Mouse (Mus musculus) megakaryocyte, adult 5-6 weeks (primary cell): ENCODE measurements around the gene Gdf9. TPM values are rescaled to one million over a fixed set of nuclear protein-coding genes. Genes with fewer than 3 reads are reported as not detected.
"Not testable (repeated sequence)": the region's sequence is repeated elsewhere in the genome, so short reads cannot be mapped to it uniquely, and the experiment has no call there.

ENCODE experiments used
- ATAC-seq: 2 replicates; pipeline ENCODE4 v1.8.0; 2016; ENCODE audit warnings: mild to moderate bottlenecking, inconsistent platforms; ENCODE audit not compliant: poor library complexity, severe bottlenecking
- total RNA-seq, 2 experiments: library from RNA; stranded (forward) in 1 of 2; stranded (reverse) in 1 of 2; fragments of 153-499, 151-499 nt in 1 of 2; fragments of 221-1000, 200-1000 nt in 1 of 2; gene quantifications; 2 replicates each; pipeline versions ENCODE4 v1.2.3 to v1.2.4; 2015 to 2017

Gene Gdf9
- 0.54 and 1.6 TPM in 2 replicates for total RNA-seq (2015)
- 2.5 and 5.7 TPM in 2 replicates for total RNA-seq (2017)

DNA sequence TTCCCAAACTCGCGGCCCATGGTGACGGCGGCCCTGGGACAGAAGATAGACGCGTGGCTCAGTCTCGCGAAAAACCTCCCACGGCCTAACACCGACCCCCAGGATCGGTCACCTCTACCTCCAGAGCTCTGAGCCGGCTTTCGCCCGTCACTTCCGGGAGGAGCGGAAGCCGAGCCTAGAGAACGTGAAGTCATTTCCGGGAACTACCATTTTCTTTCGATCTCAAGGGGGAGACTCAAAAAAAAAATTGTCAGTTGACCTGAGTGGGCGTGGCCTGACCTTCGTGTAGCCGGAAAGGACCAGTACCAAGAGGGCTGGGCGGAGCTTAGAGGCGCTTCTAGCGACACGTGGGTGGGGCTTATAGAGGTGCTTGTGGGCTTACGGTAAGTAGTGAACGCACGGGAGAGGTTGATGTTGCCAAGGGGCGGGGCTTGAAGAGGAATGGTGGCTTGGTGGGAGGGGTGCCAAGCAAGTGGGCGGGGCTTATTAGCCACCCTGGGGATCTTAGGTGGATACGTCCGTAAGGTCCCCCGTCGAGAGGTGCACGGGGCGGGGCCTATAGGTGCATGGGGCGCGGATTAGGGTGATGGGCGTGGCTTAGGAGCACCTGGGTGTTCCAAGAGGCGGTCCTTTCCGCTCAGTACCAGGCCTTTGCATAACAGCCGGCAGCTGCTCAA is at the start of gene Gdf9, which contains the start of gene Uqcrq:
Gene Gdf9 (plus strand): TSS at position 354 of the 677 bp plus-strand sequence.
Gene Uqcrq (minus strand): TSS at position 162 of the 677 bp plus-strand sequence.
- ATAC-seq, result peak; percentile 89

DNA sequence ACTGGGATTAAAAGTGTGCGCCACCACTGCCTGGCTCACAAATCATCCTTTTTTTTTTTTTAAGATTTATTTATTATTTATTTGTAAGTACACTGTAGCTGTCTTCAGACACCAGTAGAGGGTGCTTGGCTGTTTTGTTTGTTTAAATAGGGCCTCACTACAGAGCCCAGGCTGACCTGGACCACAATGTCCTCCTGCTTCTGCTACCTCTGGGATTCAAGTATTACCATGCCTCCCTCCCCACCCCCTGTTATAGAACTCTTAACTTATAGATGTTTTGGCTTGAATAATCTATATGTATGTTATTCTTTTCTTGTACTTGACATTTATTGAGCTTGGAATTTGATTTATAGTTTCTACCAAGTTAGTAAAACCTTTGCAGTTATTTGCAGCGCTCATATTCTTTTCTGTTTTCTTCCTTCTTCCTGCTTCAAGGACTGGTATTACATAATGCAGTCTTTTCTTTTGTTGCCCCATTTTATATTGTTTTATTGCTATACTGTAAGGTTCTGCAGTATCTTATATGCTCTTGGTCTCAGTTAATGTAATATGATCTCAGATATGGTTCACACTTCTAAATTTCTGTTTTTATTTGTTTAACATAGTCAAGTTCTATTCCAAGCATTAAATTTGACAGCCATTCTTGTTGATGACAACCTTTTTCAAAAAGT is 46.9 kb upstream of the Gdf9 start:
- no peak for ATAC-seq

DNA sequence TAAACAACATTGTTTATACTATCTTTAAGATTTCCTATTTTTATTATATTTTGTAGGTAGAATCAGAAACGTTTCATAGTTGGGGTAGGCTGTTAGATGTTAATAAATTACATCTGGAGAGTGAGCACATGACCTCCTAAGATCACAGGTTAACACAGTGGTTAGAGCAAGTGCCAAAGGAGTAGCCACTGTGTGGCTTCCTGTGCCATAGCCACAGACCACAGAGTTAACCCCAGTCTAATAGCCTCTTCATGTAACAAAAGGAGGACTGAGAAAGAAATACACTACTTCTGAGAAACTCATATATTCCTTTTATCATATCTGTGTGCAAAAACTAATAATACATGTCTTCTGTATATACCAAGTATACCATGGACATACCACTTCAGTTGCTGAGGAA is 37.0 kb upstream of the Gdf9 start:
- no peak for ATAC-seq

DNA sequence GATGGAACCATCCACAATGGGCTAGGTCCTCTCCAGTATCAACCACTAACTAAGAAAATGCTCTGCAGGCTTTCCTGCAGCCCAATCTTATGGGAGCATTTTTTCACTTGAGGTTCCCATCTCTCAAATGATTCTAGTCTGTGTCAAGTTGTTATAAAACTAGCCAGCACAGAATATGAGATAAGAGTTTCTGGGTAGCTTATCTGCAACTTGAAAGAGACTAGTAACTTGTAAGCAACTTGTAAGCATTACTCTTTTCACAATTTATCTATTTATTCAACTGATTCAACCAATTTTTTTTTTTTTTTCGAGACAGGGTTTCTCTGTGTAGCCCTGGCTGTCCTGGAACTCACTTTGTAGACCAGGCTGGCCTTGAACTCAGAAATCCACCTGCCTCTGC is 27.2 kb upstream of the Gdf9 start:
- ATAC-seq, result no peak

DNA sequence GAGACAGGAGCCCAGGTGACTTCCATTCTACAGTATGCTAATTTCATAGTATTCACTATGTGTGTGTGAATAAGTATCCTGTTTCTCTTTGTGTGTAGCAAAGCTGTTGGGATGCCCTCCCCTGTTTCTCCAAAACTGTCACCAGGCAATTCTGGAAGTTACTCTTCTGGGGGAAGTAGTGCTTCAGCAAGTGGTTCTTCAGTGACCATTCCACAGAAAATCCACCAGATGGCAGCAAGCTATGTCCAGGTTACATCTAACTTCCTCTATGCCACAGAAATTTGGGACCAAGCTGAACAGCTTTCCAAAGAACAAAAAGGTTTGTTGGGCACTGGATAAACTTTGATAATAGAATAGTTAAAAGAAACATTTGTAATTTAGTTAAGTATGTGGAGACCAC is 19.1 kb upstream of the Gdf9 start:
- ATAC-seq, result peak; percentile 57

DNA sequence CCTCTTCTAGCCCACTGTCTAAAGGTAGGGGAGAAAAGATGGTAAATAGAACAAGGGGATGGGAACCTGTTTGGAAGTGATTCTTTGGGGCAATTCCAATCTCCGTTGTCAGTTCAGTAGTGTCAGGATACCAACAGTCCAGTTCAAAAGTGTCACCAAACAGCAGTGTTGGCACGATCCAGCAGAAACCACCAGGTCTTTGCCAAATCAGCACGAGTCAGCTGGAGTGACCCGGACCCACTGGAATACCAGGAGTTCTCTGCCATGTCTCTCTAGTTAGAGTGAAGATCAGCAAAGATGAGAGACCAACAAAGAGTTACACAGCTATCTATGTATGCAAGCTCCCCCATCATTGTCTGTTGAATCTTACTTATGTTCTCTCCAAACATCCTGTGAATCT is 17.0 kb upstream of the Gdf9 start:
- no peak for ATAC-seq

DNA sequence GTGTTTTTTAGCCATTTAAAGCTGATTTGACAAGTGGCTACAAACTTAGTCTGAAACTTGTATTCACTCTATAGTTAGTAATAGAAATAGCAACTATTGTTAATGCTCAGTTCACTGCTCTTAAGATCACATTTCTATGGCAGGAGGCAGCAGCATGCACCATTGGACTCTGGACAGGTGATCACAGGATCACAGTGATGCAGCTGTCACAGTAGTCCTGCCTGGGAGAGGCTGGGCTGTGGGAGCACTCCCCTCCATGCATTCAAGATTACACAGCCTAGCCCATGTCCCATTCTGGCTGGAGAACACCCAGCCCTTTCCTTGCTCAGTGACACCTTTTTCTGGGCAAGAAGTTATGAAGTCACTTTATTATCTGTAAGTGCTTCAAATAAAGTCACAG is 12.8 kb upstream of the Gdf9 start:
- no peak for ATAC-seq

DNA sequence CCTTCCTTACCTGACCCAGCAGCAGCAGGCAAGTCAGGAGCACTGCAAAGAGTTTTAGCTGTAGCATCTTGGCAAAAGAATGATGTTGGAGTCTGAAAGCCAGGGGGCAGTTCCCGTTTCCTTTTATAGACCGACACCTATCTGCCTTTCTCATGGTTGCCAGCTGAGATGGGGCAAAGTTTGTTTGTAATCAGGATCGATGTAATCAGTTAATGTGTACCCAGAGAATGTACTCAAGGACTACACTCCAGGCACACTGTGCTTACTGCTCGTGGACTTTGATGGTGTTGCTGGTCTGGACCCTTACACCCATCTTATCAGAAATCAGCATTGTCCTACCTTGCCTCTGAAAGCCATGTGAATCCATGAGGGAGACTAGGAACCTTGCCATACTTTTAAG is 7.8 kb upstream of the Gdf9 start, which contains the start of gene Leap2:
Gene Leap2 (minus strand): TSS at position 135 of the 400 bp plus-strand sequence.
- ATAC-seq, result no peak

DNA sequence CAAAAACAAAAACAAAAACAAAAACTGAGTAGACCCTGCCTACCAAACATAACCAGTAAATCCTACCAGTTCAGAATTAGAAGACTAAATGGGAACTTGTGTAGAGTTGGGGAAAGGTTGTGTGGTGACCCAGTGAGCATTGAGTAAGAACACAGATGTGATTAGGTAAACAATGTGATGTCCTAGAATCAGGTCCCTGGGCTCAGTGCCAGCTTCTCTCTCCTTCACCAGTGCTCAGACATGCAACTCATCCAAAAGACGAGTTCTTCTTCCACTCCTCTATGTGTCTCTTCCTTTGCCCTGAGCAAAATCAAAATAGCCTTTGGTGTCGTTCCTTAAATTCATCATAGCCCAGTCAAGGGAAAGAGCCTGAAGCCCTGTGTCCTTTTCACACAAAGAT is 6.0 kb upstream of the Gdf9 start:
- no peak for ATAC-seq

DNA sequence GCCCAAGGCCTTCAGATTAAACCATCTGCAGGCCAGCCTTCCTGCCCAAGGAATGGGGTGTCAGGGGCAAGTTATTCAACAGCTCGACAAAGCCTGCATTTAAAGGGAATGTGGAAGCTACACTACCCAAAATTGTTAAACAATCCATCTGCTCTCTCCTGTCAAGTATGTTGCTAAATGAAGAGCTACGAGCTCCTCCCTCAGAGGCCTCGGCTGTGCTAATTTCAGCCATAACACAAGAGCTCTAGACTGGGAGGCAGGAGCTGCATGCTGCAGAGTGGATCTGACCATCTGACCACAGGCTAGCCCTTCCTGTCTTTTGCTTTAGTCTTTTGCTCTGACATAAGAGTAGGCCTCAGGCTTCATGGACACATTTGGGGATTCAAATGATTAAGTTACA is 5.6 kb upstream of the Gdf9 start:
- no peak for ATAC-seq

DNA sequence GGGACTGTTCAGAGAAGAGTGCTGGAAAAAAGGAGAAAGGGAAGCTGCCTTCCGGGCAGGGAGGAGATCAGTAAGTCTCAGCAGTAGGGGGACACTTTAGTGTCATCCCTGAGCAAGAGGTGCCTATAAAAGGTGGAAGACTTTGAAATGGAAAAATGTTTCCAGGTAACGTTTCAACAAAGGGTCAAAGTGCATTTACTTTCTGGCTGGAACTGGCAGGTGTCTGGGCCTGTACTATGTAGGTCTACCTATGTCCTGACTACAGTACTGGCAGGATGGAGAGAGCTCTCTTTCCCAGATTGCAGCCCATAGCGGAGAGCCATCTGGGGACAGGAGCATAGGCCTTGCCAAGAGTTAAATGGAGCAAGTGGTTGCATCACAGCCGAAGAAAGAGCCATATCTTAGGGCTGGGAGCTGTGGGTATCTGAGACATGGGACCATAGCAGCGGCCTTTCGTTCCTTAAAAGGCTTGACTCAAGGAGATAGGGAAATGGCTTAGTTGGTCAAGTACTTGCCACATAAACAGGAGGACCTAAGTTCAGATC is 5.0 kb upstream of the Gdf9 start:
- no peak for ATAC-seq

DNA sequence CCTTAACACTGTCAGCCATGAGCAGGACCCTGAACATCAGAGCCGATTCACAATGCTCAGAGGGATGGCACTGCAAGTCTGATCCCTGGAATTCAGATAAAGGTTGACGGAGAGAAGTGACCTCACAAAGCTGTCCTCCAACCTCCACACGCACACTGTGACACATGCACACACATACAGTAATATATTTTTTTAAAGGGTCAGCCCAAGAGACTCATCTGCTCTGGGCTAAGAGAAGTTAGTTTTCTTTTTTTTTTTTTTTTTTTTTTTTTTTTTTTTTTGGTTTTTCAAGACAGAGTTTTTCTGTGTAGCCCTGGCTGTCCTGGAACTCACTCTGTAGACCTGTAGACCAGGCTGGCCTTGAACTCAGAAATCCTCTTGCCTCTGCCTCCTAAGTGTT is 3.9 kb upstream of the Gdf9 start:
- ATAC-seq, result not testable (repeated sequence)

DNA sequence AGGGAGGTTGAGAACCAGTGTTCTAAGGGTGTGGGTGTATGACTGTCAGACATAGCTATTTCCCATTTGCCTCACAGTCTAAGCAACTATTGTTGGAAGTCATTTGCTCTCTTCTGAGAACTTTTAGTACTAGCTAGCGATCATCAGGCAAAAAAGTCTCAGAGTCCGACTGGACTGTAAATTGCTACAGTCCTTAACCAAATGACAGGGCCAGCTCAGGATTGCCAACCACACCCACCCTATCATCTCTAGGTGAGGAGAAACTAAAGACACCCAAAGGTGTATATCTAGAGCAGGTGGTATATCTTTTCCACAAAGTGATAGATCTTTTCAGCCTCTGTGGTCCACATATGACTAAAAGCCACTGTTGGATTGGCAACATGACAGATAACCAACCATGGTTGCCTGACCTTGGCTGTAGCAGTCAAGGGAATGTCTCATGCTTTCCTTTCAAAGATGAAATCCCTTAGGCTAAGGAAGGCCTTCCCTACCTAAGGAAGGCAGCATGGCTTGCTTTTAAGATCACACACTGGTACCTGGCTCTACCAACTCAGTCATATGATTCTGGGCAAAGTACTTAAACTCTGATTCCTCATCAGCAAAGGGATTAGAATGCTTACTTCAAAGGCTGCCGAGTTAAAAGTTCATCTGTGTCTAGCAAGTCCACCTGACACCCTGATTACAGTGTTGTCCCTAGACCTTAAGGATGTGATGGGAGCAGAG is 2.7 kb upstream of the Gdf9 start:
- ATAC-seq, result no peak

DNA sequence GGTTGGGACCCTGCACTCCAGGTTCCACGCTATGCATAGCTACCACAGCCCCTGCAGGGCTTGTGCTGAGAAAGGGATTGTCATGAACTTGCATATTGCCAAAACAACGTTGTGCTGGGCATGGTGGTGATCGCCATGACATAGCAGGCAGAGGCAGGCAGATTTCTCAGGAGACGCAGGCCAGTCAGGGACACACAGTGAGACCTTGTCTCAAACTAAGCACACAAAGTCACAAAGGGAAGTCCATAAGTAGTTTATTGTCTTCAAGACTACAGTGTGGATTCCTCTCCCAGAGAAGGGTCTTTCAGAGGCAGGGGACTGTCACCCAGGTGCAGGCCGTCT is 2.1 kb upstream of the Gdf9 start:
- ATAC-seq, result no peak

DNA sequence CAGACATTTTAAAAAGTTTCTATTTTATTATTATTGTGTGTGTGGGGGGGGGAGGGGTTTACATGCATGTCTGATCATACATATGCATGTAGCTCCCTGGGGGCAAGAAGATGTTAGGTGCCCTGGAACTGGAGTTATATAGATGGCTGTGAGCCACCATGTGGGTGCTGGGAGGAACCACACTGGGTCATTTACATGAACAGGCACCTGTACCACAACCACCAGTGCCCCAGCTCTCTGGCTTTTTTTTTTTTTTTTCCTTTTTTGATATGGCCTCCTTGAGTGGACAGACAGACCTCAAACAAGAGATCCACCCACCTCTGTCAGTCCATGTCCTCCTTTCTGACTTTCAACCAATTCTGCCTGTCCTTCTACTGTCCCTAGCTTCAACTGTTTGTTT is 1.6 kb upstream of the Gdf9 start:
- ATAC-seq, result no peak

DNA sequence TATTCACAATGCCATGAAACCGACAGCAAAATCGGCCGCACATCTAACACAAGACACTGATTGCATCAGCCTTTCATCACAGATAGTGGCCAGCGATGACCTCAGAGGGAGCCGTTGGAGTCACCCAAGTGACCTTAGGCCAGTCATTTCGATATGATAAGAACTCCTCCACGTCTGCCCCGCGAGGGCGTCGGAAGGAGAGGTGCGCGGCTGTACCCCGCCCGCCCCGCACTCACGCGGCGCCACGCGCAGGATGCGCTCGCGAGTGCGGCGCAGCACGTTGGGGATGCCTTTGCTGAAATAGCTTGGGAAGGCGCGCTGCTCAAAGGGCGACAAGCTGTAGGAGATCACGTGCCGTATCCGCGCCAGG is 538 bp upstream of the Gdf9 start:
- peak; percentile 45 for ATAC-seq

DNA sequence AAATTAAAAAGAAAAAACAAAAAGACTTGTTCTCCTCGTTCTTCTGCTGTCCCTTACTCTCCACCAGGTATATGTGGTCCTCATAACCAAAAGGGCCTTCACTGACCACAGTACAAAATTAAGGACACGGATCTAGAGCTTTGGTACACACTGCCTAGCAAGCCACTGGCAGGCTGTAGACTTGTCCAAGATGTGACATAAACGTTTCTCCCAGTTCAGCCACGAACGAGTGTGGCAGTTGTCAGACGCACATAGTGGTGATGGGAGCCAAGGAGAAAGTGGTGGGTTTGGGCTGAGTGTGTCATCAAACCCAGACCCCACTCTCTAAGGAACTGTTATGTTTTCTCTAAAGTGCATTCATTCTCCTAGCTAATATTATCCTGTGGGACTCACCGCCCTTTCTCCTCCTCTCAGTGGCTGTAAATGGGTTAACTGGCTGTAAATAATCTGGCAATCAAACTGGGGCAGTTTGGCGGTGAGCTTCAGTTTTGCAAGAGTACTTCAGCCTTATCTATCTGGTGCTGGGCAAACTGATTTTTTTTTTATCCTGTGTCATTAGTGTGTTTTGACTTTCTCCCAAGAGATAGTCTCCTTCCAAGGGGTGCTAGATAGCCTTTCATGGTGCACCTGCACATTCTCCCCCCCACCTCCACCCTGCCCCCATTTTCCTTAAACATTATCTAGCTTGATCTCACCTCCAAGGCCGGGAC is 679 bp downstream of the Gdf9 start:
- no peak for ATAC-seq

DNA sequence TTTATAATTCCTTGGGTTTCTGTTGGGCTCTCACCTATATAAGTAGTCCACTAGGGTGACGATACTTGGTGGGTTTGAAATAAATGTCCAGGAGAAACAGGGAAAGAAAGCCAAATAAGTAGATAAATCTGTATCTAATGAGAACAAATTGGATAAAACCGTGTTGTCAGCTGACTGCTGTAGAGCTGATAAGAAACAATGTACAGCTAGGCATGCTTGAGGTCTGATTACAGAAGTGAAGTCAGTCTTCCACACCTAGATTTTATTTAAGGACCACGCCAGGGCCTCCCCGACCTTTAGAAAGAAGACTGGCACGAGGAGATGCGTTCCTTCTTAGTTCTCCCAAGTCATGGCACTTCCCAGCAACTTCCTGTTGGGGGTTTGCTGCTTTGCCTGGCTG is 2.2 kb downstream of the Gdf9 start:
- no peak for ATAC-seq

DNA sequence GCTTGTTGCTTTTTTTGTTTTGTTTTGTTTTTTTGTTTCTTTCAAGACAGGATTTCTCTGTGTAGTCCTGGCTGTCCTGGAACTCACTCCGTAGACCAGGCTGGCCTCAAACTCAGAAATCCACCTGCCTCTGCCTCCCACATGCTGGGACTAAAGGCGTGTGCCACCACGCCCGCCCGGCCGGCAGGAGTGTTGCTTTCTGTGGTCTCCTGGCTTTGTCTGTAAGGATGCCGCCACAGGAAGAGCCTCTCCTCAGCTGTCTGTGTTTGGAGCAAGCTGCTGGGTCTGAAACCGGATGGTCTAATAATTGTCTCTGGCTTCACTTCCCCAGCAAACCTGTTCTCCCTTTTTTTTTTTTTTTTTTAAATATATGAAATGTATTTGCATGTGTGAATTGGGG is 4.7 kb downstream of the Gdf9 start:
- ATAC-seq, result no peak

DNA sequence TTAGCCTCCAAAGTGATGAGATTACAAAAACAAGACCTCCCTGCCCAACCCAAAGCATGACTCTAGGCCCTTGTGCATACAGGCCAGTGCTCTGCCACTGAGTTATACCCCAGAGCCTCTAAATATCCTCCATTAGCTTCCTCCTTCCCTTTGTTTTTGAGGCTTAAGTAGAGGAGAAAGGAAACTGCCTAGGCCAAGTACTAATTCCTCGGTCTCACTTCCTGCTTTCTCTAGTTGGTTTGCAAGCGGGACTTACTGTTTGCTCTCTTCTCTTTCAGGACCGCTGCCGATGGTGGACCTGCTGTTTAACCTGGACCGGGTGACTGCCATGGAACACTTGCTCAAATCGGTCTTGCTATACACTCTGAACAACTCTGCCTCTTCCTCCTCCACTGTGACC is 5.5 kb downstream of the Gdf9 start:
- ATAC-seq, result peak; percentile 66

DNA sequence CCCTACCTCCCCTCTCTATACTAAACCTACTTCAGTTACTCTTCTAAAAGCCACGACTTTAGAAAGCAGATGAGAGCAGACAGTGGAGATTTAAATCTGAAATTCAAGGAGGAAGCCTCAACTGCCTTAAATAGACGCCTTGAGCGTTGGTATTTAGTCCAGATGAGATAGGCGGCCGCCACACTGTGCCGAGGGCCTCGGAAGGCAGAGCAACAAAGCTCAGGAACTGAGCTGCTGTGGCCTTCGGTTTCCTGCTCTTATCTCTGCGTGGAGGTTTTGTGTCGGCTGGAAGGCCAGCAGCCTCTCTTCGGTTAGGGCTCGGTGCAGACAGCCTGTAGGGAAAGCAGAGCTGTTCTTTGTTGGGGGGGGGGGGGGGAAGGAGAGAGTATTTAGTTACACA is 11.1 kb downstream of the Gdf9 start:
- ATAC-seq, result no peak
